Mouse (Mus musculus) spleen, postnatal 14 days (tissue): ENCODE results near the gene Gm20696.

Experiments used
- DNase-seq, 2 experiments: peaks; one replicate each; pipeline ENCODE4 v3.0.0; 2021 to 2022; ENCODE audit warnings: low spot score in 2 of 2

The Gm20696 gene

DNA sequence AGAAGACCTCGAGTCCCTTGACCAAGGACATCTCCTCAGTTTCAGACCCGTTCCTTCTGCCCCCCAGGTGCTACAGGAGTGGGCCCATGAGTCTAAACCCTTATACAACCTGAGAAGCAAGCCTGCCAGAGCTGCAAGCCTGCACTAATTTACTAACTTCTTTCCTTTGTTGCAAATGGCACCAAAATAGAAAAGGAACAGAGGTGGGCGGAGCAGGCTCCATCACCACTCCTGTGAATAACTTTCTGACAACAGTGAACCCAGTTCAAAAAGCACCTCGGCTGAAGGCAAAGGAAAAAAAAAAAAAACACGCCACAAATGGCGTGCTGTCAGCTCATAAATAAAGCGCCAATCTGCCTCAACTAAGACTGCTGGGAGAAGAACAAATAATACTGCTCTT lies 225.5 kb downstream of the Gm20696 start:
- DNase-seq = no peak

DNA sequence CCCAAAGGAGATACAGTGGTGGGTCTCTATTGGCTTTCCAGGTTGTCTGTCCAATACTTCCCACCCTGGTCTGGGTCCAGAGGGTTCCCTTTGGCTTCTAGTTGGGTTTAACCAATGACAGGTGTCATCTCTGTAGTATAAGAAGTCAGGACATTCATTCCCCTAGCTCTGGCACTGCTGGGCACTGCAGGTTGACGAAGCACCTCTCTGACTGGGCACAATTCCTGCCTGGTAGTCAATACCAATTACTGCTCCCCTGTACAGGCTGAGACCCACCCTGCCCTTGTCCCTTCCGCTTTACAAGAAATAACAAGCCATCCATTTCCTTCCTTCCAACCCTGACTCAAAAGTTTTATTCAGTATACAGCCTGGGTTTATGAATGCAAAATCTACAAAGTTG lies 226.0 kb downstream of the Gm20696 start:
- DNase-seq = no peak

DNA sequence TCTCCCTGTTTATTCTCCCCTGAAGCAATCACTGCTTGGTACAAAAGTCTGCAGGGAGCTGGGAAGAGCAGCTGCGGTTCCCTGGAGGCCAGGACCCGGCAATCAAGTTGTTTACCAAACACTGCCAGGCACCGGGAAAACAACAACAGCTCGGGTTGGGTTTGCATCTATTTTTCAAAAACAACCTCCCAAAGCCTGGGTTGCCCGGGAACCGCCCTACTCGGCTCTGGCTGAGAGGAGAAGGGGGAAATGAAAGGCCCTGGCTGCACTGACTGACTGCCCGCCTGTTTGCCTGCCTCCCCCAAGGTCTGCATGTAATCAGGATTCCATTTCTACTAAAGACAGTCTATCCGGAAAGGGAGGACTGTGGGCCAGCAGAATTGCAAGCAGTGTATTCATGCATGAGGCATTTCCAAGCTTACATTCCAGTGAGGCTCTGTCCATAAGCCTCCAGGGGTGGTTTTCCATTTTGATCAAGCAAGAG lies 226.7 kb downstream of the Gm20696 start:
- DNase-seq = no peak

DNA sequence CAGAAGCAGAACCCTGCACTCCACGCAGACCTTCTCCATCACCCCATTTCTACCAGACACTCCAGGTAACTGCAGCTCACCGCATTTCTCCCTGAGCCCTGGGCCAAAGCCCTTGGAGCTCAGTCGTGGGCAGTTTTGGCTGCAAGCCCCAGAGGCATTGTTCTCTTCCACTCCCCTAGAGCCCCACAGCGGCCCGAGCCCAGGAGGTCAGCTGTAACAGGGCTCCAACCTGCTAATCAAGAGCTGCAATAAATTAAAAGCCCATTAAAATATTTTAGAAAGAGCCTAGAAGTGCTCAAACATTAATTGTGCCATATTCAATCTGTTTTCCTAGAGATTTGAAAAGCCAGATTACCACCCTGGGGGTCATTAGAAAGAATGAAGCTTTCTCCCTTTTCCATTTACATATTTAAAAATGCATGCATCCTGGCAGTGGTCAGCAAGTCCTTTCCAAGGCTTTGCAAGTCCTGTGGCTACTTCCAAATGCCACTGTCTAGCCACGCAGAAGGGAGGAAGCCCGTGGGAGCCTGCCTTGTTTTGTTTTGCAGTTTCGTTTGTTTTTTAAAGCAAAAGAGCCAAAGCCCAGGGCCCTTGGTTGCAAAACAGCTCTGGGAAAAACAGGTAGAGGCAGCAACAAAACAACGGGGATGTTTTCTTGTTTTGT lies 227.3 kb downstream of the Gm20696 start:
- DNase-seq = no peak

DNA sequence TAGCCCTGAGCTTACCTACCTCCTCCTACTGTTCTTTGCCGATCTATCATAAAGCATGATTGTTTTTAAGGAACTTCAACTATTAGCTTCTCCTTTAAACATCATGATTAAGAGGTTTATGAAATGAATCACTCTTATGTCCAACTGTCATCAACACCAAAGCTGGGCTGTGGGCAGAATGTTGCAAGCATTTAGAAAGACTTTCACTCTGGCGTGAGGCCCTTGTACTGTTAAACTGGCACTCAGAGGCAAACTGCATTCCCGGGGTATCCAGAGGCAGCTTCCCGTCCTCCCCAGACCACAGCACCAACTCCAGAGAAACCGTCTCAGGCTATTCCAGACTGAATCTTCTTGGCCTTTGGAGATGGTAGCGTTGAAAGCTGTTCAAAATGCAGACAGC lies 230.2 kb downstream of the Gm20696 start:
- no peak for DNase-seq

DNA sequence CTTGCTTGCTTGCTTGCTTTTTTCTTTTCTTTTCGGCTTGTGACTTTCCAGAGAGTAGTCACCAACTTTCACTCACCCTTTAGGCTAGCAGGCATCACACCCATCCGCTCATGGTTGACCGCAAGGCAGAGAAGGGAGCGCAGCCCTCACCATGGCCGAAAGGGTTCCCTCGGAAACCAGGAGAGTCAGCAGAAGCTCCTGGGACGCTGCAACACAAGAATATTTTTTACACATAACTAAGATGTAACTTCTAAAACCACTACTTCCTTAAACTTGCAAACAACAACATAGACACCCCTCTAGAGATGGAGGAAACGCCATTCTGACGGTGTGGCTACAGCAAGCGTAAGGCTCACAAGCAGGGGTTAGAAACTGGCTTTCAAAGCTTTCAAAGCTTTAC lies 231.5 kb downstream of the Gm20696 start:
- DNase-seq = no peak

DNA sequence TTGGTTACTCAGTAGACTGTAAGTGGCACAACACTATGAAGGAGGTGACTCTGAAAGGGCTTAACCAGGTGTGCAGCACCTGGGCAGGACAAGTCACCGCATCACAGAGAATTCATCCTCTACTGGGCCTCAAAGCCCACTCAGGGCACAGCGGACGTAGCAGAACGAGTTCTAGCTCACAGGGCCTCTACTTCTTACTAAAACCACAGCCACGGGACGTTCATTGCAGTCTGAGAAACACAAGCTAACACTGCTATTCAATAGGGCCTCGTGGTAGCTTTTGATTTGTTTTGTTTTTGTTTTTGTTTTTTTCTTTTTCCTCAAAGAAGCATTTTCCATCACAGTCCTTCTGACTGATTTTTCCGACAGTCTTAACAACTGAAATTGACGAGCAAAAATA lies 233.6 kb downstream of the Gm20696 start:
- no peak for DNase-seq

DNA sequence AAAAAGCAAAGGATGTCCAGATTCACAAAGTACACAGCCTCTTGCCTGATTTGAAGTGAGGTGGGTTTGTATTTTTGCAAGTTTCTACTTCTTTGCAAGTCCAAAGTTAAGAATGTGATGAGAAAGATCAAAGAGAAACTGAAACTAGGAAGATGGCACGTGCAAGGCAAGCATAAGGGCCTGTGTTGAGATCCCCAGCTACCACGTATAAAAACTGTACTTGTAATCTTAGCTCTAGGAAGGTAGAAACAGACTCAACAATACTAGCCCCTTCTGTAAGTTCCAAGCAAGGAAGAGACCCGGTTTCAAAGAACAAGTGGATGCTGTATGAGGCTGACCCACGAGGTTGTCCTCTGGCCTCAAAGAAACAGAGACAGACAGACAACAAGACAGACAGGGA lies 234.7 kb downstream of the Gm20696 start:
- no peak for DNase-seq

DNA sequence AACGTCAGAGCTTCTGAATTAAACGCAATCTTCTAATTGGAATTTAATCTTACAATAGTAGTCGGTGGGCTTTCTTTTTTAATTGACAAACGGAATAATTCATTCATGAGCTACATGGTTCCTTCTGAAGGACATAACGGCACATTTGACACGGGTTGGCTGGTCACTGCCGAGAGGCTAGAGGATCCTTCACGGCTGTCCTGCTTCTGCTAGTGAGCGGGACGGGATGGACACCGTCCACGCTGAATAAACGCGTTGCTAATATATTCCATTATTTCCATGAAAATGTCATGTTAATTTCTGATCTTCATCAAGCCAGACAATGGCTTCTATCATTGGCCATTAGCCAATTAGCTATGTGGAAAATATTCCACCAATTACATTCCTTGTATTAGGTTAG lies 236.0 kb downstream of the Gm20696 start:
- no peak for DNase-seq

DNA sequence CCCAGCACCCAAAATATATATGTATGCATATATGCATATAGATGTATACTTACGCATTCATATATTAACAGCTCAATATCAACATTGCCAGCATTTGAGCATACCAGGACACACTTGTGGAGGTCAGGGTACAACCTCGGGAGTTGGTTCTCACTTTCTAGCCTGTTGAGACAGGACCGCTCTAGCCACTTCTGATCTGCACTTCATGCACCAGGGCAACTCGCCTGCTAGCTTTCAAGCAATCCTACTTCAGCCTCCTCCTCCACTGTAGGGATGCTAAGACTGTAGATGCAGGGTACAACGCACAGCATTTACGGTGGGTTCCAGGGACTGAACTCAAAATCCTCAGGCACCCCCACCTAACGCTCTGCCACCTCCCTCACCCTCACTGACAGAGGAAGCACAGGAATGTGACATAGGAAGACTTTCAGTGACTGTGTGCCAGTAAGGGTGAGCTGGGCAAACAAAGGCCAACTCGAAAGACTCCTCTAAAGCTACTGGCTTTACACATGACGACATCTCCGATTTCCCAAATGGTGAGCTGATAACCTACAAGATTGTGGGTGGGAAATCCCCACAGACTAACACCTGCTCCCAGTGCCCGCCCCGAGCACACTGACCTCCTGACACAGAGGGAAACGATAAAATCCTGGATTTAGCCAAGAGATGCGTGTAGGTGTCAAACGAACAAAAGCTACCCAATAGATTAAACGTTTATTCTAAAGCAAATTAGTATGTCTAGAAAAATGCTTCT lies 237.0 kb downstream of the Gm20696 start:
- DNase-seq = no peak

DNA sequence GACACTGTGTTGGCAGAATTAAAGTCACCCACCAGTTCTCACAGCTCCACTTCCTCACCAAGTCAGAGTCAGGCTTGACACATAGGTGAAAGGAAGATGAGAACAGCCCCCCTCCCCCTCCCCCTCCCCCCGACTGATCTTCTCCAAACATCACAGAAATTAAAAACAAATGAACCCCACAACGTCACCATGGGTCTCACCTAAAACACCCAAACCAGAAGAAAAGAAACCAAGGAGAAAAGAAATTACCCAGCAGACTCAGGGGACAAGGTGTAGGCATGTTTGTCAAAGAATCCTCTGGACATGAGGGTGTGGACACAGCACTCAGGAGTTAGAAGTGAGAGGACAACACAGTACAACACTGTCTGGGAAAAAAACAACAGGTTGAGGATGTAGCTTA lies 237.6 kb downstream of the Gm20696 start:
- no peak for DNase-seq

DNA sequence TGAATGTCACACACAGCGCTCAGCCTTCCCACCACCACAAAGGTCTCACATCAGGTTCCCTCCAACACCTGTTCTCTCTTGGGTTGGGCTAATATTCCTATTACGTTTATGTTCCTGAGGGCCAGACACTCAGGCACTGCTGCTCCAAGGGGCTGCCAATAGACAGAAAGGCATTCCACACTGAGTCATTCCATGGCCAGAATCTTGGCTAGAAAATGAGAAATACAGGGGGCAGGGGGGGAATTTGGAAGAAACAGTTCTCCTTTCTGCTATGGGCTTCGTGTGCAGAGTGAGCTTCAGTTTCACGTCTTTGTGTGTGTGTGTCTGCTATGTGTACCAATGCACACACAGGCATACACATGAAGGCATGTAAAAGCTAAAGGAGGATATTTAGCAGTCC lies 239.3 kb downstream of the Gm20696 start:
- DNase-seq = no peak

DNA sequence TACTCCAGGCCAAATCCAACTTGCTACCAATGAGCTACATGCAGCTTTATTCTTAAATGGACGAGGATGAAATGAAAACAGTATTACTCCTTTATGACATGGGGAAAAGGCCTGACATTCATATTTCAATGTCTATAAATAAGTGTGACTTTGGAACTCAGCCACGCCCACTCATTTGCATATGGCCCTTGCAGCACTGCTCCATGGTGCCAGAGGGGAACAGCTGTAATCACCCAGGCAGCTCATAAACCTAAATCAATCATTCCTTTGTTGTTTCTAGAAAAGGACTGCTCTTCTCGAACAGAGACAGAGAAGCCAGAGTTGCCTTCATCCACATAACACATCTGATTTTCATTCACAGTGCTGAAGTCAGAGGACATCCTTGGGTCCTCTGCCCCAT lies 241.6 kb downstream of the Gm20696 start:
- DNase-seq = no peak

DNA sequence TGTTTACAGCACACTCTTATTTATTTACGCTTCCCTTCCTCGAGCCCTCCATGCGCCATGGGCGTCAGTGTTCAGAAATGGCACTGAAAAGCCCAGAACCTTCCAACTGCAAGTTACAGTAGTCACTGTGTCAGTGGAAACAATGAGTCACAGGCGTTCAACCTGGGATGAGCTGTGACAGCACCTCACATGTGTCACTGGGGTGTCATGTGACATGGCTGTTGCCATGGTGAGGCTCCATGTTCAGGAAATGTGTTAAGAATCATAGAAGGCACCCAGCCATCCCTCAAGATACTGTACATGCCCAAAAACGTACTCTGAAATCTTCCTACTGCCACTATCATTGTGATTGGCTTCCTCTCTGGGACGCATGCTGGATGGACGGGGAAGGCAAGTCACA lies 245.9 kb downstream of the Gm20696 start:
- no peak for DNase-seq

DNA sequence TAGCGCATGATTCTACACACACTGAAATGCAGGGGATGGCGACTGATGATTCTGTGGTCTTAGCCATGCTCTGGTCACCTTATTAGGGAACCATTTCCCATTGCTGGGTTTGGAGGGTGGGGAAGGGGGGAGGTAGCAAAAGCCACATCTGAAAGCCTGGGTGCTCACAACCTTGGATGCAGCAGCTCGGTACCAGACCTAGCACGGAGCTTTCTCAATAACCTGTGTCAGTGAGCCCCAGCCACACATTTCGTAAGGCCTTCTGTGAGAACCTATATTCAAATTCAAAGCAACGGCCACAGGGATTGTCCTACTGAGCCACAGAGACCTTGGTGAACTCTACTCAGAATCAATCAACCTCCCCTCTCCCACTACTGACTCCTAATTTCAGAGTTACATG lies 254.0 kb downstream of the Gm20696 start:
- DNase-seq = no peak

DNA sequence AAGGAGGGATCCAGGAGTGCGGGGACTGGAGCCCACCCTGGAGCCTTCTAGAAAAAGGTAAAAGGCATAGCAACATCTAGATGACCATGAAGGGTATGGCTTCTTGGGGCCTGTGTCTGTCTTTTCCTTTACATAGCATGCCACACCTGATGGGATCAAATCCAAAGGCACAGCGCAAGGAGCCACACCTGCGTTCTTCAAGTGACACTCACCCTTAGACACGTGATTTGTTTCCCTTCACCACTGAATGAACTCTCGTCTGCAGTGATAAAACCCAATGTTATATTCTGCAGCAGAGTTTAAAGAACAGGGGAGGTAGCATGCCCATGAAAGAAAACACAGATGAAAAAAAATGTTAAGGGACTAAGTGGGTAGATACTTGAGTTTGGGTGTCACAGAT lies 257.0 kb downstream of the Gm20696 start:
- no peak for DNase-seq

DNA sequence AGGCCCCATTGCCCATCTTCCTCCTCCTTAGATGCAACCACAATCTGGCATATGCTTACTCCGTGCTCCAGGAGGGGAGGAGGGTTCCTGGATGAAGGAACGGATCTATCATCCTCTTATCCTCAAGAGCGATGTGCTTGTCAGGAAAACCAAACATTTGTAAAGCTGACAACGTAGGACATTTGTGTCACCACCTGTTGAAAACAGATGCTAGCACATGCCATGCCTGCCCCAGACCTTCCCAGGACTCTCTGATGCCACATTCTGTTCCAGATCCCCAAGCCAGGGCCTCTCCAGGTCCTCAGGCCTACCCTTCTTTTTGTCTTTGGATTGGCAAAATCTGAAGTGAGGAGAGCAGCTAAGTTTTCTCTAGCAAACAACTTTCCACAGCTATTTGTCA lies 257.7 kb downstream of the Gm20696 start:
- DNase-seq = no peak

DNA sequence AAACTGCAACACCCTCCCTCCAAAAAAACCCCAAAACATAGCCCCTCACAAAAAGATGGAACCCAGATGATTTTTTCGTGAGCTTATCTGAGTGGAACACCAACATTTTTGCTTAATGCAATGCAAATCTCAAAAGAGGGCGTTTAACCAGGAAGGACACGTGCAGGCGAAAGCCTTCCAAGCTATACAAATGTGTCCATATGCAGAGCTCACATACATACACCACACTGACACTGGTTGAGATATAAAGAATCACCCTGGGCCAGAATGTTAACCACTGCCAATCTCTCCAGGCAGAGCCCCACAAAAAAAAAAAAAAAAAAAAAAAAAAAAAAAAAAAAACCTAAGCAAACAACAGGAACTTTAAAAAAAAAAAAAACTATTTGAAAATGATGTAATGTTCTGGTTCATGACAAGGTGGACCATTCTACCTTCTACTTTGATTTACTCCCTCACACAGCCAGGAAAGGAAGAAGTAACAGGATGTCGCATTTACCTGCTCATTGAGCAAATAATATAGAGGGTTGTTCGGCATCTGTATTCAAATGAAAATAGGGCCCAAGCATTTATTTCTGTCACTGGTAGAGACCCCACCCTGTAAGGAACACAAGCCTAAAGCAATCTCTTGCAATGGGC lies 262.7 kb downstream of the Gm20696 start:
- no peak for DNase-seq

DNA sequence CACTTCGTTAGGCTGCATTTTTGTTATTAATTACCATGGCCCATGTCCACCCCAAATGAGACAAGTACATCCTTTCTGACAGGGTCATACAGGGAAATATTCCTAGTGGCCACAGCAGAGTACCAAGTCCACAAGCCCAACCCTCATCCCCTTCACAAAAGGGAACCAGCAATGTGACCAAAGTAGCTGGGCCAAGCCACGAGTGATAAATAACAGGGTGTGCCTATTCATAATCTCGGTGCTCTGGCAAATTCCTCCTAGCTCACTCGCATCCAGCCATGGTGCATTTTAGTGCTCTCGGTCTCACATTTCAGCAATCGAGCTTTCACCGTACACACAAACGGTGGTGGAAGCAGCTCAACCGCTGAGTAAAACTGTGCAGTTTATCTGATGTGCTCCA lies 263.7 kb downstream of the Gm20696 start:
- no peak for DNase-seq

DNA sequence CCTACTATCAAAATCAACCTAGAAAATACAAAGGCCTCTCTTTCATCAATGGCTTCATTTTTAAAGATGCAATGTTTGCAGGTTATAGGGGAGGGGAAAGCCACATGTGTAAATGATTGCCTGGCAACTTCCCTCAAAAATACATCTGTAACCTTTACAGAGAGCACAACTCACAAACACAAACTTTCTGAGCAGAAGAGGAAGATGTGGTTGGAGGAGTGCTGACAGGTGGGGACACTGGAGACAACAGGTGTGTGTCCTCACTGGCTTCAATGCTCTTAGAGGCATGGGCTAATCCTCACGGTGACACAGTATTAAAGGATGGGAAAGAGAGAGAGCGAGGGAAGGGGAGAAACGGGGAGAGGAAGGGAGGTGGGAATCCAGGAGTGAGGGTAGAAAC lies 264.2 kb downstream of the Gm20696 start:
- no peak for DNase-seq

DNA sequence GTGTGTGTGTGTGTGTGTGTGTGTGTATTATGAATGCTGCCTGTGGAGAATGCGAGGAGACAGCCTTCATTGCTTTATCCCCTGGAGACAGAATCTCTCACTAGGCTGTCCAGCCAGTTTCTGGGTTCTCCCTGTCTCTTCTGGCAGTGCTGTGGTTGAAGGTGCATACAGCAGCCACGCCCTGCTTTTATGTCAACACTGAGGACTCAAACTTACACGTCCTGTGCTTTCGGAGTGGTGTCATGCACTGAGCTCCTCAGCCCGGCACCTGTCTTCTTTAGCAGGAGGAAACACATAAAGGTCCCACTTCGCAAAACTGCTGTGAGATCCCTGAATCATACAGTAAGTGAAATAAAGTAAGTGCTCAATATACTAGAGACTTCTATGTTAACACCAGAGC lies 264.8 kb downstream of the Gm20696 start:
- DNase-seq = no peak

DNA sequence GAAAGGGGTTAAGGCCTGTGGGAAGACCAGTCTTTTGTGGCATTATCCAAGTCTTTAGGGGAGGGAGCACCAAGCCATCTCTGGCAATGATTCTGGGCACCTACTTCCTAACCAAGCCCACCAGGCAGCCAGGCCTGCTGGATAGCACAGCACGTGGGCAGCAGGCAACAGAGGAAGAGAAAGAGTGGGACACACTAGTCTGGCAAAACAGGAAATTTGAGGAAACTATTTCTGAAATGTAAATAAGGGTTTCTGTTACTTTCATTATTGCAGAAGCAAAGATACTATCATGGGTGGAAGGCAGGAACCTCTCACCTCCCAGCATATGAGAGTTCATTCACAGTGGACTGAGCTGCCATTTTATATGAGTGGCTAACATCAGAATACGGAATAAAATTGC lies 265.4 kb downstream of the Gm20696 start:
- DNase-seq = no peak

DNA sequence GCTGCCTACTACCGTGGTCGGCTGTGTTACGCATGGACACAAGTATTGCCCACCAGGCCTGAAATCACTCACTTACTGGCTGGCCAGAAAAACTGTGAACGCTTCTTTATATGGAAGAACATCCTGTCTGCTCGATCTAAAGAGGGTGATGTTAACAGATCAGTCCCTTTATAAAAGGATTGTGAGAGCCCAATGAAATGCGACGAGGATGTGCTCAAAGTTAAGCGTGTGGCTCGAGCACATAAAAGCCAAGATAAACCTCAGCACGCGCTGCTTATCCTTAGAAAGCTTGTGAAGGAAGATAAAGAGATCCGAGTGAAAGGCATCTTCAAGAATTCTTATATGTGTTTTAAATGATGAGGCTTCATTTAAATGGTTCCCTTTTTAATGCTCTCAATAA lies 270.9 kb downstream of the Gm20696 start:
- no peak for DNase-seq
